Mouse (Mus musculus) liver, adult 2 months (tissue): ENCODE measurements around the gene Usp54. TPM values are rescaled to one million over a fixed set of nuclear protein-coding genes. Genes with fewer than 3 reads are reported as not detected.

Source experiments
- DNase-seq: peaks from one replicate; pipeline ENCODE4 v3.0.0-alpha.2; 2011; ENCODE audit warnings: low read depth, low spot score; ENCODE audit errors: extremely low read depth
- H3K27ac ChIP-seq: fragments of 200-500 bp; replicated peaks from 2 replicates; pipeline ENCODE4 v1.5.1; 2012; ENCODE audit warnings: low read depth, mild to moderate bottlenecking, control low read depth, inconsistent platforms, low read length; ENCODE audit not compliant: insufficient read depth
- H3K27me3 ChIP-seq: fragments of 200-500 bp; 2 replicates; pipeline ENCODE4 v1.6.1; 2012; ENCODE audit warnings: mild to moderate bottlenecking, moderate library complexity, low read length, inconsistent platforms; ENCODE audit not compliant: control insufficient read depth, insufficient read depth
- H3K36me3 ChIP-seq: fragments of 200-500 bp; 2 replicates; pipeline ENCODE4 v1.6.1; 2012; ENCODE audit warnings: low read length, inconsistent platforms; ENCODE audit not compliant: control insufficient read depth, insufficient read depth
- H3K4me1 ChIP-seq: fragments of 200-500 bp; 2 replicates; pipeline ENCODE4 v1.6.1; 2011; ENCODE audit warnings: low read length; ENCODE audit not compliant: control insufficient read depth, insufficient read depth
- H3K4me3 ChIP-seq: fragments of 200-500 bp; 2 replicates; pipeline ENCODE4 v1.5.1; 2011; ENCODE audit warnings: low read depth, mild to moderate bottlenecking, control low read depth, low read length, moderate library complexity; ENCODE audit not compliant: insufficient read depth
- H3K79me2 ChIP-seq: fragments of 200-500 bp; 2 replicates; pipeline ENCODE4 v1.6.1; 2012; ENCODE audit warnings: inconsistent platforms, mild to moderate bottlenecking, low read length, moderate library complexity; ENCODE audit not compliant: control insufficient read depth, insufficient read depth
- H3K9ac ChIP-seq: fragments of 200-500 bp; 2 replicates; pipeline ENCODE4 v1.6.1; 2012; ENCODE audit warnings: low read depth, mild to moderate bottlenecking, control low read depth, inconsistent platforms, low read length
- CTCF ChIP-seq: fragments of 200-500 bp; IDR thresholded peaks from 2 replicates; pipeline ENCODE4 v1.5.1; 2011; ENCODE audit warnings: low read depth, low read length, control low read depth
- POLR2A ChIP-seq: fragments of 200-500 bp; IDR thresholded peaks from 2 replicates; pipeline ENCODE4 v1.6.1; 2011; ENCODE audit warnings: low read length, control low read depth; ENCODE audit not compliant: insufficient read depth; ENCODE audit errors: extremely low read depth
- WGBS: fragments of 180-500 bp; shearing (Covaris S2); methylation state at CpG from one replicate; pipeline ENCODE4 v1.1.7; 2018; 5-methylcytosine and 5-hydroxymethylcytosine counted together
- polyA plus RNA-seq: library from polyadenylated mRNA; depleted of rRNA; stranded (reverse); fragments of >200 nt; gene quantifications from 2 replicates; pipeline ENCODE4 v1.2.3, GENCODE M21; 2012; rRNA removed
- total RNA-seq: library from RNA; depleted of rRNA; stranded (reverse); fragments of >200 nt; gene quantifications from 2 replicates; pipeline ENCODE4 v1.2.3, GENCODE M21; 2014; rRNA removed

Usp54 gene
- total RNA-seq: 2.9 and 3.0 TPM in 2 replicates
- polyA plus RNA-seq: 1.0 and 1.3 TPM in 2 replicates

DNA sequence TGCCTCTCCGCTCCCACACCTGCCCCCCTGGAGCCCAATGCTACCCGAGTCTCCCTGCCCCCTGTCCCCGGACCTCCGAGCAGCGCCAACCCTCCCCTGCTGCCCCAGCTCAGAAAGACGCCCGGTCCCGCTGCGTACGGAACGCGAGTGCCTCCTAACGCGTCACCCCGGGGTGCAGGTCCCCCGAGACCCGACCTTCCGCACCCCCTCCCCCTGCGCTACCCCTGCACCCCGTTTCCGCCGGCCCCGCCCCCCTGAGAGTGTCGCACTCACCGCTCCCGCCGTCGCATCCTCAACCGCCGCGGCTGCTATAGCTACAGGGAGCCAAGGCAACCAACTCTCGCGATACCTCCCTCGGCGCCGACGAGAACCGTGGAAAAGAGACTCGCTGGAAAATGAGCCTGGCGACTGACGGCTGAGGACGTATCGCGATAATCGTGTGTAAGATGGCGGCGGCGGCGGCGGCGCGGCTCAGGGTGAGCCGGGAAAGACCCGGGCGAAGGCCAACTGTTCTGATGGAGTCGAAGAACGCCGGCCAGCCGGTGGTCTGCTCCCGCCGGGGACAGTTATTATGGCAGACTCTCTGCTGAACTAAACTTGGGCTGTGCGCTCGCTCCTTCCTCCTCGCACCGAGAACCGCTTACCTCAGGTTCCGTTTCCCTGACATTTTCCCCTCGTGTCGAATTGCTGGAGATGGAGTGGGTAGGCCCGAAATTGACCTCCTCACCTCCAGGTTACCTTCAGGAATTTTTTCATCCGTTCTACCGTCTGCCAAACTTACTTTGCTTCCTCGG is at the start of gene Usp54:
Gene Usp54, minus strand, starts transcription at position 420 of the 794 bp plus-strand sequence.
- Histone ChIP-seq H3K79me2 (no peaks in the 10 kb centered on the region), H3K27me3 (no peaks in the 10 kb centered on the region), H3K4me3 (peak within 1 kb of the TSS; percentile 67), H3K36me3 (no peaks in the 10 kb centered on the region), H3K4me1 (0 out of 2 replicates have a peak, but pooled peaks cover 3% of the 10 kb centered on the region), H3K27ac (peak within 1 kb of the TSS; percentile 71), H3K9ac (peak within 1 kb of the TSS; percentile 79)
- peak; percentile 78; the same call in 1 of the 2 replicates for TF ChIP-seq POLR2A
- no peak for TF ChIP-seq CTCF
- WGBS: 1% methylated on average over 73 of the region's 73 CpGs
- DNase-seq: peak; percentile 85

DNA sequence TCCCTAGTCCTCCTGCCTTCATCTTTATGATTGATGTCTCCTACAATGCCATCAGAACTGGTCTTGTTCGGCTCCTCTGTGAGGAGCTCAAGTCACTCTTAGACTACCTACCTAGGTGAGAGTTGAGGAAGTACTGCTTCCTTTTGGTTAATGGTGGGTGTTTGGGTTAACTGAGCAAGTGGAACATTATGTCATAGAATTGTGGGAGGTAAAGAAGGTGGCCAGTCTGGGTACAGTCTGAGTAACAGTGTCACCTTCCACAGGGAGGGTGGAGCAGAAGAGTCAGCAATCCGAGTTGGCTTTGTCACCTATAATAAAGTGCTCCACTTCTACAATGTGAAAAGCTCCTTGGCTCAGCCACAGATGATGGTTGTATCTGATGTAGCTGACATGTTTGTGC is 48.1 kb upstream of the Usp54 start:
- Histone ChIP-seq H3K9ac (no peak overlapping the region), H3K36me3 (peaks cover 91% of the 10 kb centered on the region), H3K4me1 (no peaks in the 10 kb centered on the region), H3K27ac (no peak overlapping the region), H3K4me3 (no peak overlapping the region), H3K79me2 (peaks cover 10% of the 10 kb centered on the region; the same call in 1 of the 2 replicates), H3K27me3 (no peaks in the 10 kb centered on the region)
- TF ChIP-seq CTCF: no peak
- TF ChIP-seq POLR2A: no peak
- no peak for DNase-seq
- 93% methylated on average over 2 of the region's 2 CpGs for WGBS

DNA sequence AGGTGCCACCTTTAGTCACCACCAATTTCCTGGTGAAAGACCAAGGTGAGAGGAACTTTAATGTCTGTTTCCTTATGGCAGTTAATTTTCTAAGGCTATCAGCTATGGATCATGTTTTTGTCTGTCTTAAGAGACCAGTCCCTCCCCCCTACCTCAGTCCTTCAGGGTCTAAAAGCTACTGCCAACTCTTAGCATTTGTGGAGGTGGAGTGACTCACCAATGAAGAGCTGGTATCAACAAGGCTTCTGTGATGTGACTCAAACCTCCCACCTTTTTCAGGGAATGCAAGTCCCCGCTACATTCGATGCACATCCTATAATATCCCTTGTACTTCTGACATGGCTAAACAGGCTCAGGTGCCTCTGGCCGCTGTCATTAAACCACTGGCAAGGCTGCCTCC is 45.7 kb upstream of the Usp54 start:
- Histone ChIP-seq H3K36me3 (peaks cover 83% of the 10 kb centered on the region), H3K27me3 (no peaks in the 10 kb centered on the region), H3K4me3 (no peak overlapping the region), H3K4me1 (peaks cover 3% of the 10 kb centered on the region; the same call in 1 of the 2 replicates), H3K27ac (no peak overlapping the region), H3K9ac (no peak overlapping the region), H3K79me2 (peaks cover 13% of the 10 kb centered on the region; the same call in 1 of the 2 replicates)
- 96% methylated on average over 3 of the region's 3 CpGs for WGBS
- no peak for DNase-seq
- TF ChIP-seq POLR2A: no peak

DNA sequence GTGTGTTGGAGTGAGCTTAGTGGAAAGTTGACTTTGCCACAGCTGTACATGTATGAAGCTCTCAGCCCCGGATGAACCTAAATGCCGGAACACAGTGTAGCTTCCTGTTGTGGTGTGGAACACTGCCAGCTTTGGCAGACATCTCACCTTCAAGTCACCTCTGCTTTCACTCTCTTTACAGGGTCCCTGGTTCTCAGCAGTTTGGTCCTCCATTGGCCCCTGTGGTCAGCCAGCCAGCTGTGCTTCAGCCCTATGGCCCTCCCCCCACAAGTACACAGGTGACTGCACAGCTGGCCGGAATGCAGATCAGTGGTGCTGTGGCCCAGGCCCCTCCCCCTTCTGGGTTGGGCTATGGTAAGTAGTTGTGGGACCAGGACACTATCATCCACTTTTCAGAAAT is 41.6 kb upstream of the Usp54 start:
- Histone ChIP-seq H3K79me2 (peaks cover 25% of the 10 kb centered on the region), H3K36me3 (peaks cover 76% of the 10 kb centered on the region), H3K27ac (0 out of 2 replicates have a peak overlapping the region, but pooled peaks have one; percentile 13), H3K4me1 (peaks cover 13% of the 10 kb centered on the region), H3K9ac (no peak overlapping the region), H3K4me3 (no peak overlapping the region), H3K27me3 (no peaks in the 10 kb centered on the region)
- DNase-seq: peak; percentile 35
- no peak for TF ChIP-seq CTCF
- no peak for TF ChIP-seq POLR2A
- WGBS: 26% methylated on average over 3 of the region's 3 CpGs

DNA sequence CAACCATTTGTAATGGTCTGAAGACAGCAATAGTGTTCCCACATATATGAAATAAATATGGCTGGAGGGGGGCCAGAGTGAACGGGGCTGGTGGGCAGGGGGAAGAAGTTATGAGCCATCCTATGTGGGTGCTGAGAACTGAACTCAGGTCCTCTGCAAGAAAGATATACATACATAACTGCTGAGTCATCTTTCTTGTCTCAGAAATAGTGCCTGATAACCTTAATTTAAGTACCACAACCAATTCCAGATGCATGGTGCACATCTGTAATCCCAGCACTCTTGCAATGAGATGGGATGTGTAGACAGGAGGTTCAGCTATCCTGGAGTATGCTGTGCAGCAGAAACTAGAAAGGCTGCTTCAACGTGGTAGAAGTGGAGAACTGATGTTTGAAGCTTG is 40.9 kb upstream of the Usp54 start:
- no peaks in the 10 kb centered on the region for H3K27me3 ChIP-seq
- peaks cover 16% of the 10 kb centered on the region for H3K4me1 ChIP-seq
- peaks cover 71% of the 10 kb centered on the region for H3K36me3 ChIP-seq
- no peak for DNase-seq
- no peak for TF ChIP-seq CTCF
- no peak for TF ChIP-seq POLR2A
- H3K9ac ChIP-seq: no peak overlapping the region
- peaks cover 25% of the 10 kb centered on the region for H3K79me2 ChIP-seq
- no peak overlapping the region for H3K4me3 ChIP-seq
- no peak overlapping the region for H3K27ac ChIP-seq
- WGBS: 69% methylated on average over 2 of the region's 2 CpGs

DNA sequence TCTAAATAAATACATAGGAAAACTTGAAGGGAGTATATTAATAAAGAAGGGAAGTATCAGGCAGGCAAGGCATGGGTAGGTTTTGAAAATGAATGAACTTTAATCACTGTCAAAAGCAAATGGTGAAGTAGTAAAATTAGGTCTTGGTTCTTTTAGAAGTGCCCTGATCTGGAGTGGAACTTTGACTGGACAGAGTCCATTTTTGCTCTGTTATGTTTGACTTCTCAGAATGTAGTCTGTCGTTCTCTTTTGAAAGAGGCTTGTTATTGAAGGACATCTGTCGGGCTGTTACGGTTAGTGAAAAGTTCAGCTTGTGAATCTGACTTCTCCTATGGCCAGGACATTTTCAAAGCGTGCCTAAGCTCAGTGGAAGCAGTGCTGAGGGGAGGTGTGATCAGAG is 37.0 kb upstream of the Usp54 start:
- H3K4me3 ChIP-seq: peak overlapping the region; percentile 25; the same call in 1 of the 2 replicates
- H3K27ac ChIP-seq: peak overlapping the region; percentile 95
- 22% methylated on average over 4 of the region's 4 CpGs for WGBS
- DNase-seq: peak; percentile 89
- H3K27me3 ChIP-seq: no peaks in the 10 kb centered on the region
- H3K36me3 ChIP-seq: peaks cover 46% of the 10 kb centered on the region
- H3K9ac ChIP-seq: peak overlapping the region; percentile 64
- peaks cover 26% of the 10 kb centered on the region for H3K4me1 ChIP-seq
- no peak for TF ChIP-seq CTCF
- no peak for TF ChIP-seq POLR2A
- peaks cover 25% of the 10 kb centered on the region for H3K79me2 ChIP-seq
